Mouse (Mus musculus) kidney, embryonic 15.5 days (tissue): ENCODE measurements at regions not wholly inside any gene's neighbourhood (a gene's known extent, or its start where the extent isn't known, plus 50 kb on each side); places are given as distances from the start of the nearest gene placed in this dataset.
"Not testable (repeated sequence)": the region's sequence is repeated elsewhere in the genome, so short reads cannot be mapped to it uniquely, and the experiment has no call there.

Source experiments
- ATAC-seq: fragments of 200-750 bp; cut with Nextera tagmentation; replicated peaks from 2 replicates; pipeline ENCODE4 v1.8.0; 2017; ENCODE audit warnings: moderate TSS enrichment; ENCODE audit not compliant: low FRiP score
- H3K27ac ChIP-seq: fragments of 300-500 bp; sonication (generic); 2 replicates; pipeline ENCODE4 v1.5.1; 2015; ENCODE audit warnings: mild to moderate bottlenecking, inconsistent platforms
- H3K27me3 ChIP-seq: fragments of 300-500 bp; sonication (generic); 2 replicates; pipeline ENCODE4 v1.6.1; 2015; ENCODE audit warnings: inconsistent platforms
- H3K36me3 ChIP-seq: fragments of 300-500 bp; sonication (generic); 2 replicates; pipeline ENCODE4 v1.6.1; 2015; ENCODE audit warnings: inconsistent platforms
- H3K4me1 ChIP-seq: fragments of 300-500 bp; sonication (generic); 2 replicates; pipeline ENCODE4 v1.6.1; 2015; ENCODE audit warnings: inconsistent platforms
- H3K4me2 ChIP-seq: fragments of 300-500 bp; sonication (generic); 2 replicates; pipeline ENCODE4 v1.6.1; 2015; ENCODE audit warnings: moderate library complexity, mild to moderate bottlenecking, inconsistent platforms
- H3K4me3 ChIP-seq: fragments of 300-500 bp; sonication (generic); replicated peaks from 2 replicates; pipeline ENCODE4 v1.5.1; 2015; ENCODE audit warnings: mild to moderate bottlenecking, inconsistent platforms
- H3K9ac ChIP-seq: fragments of 300-500 bp; sonication (generic); 2 replicates; pipeline ENCODE4 v1.6.1; 2015; ENCODE audit warnings: mild to moderate bottlenecking, inconsistent platforms
- H3K9me3 ChIP-seq: fragments of 300-500 bp; sonication (generic); replicated peaks from 2 replicates; pipeline ENCODE4 v1.6.1; 2016; ENCODE audit warnings: inconsistent platforms
- WGBS: fragments of 180-500 bp; shearing (Covaris S2); methylation state at CpG from one replicate; pipeline ENCODE4 v1.1.7; 2015; ENCODE audit warnings: mixed read lengths; 5-methylcytosine and 5-hydroxymethylcytosine counted together

DNA sequence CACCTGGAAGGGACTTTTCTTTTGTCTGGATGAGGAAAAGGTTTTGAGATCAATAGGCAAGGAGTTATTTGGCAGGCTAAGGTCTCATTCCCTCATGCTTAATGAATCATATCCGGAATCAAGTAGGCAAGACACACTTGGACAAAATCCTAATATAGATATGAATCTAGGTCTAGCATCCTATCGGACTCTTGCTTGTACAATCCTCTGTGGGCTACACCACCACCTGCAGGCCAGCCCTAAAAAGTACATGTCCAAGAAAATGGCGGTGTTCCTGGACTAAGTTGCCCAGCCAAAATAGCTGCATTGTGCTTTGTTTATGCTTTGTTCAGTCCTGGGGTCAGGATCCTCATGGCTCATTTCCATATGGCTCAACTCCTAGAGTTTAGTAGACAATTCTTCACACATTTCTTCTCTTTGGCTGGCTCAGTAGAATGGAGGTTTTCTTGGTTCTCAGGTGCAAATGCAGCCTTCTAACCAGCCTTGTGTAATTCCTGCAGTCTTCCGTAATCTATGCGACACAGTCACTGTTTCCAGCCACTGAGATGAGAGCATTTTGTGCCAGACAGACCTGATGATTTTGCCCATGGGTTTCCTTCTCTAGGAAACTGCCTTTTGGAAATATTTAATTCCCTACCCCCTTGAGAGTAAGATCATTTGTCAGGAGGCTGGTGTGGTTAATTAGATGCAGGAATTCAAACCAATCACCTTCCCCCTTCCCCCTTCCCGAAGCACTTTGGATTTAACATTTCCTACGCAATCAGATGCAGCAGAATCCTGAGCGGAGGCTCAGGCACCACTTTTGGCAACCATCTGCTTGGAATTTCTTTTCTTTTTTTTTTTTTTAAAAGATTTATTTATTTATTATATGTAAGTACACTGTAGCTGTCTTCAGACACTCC lies 80.6 kb upstream of the Tcf12 start:
- no peaks in the 10 kb centered on the region for H3K36me3 ChIP-seq
- no peak overlapping the region for H3K9ac ChIP-seq
- no peak overlapping the region for H3K27ac ChIP-seq
- no peak for ATAC-seq
- H3K9me3 ChIP-seq, result no peaks in the 10 kb centered on the region
- no peak overlapping the region for H3K4me3 ChIP-seq
- WGBS, result 54% methylated on average over 8 of the region's 8 CpGs
- no peak overlapping the region for H3K4me2 ChIP-seq
- no peaks in the 10 kb centered on the region for H3K27me3 ChIP-seq
- H3K4me1 ChIP-seq, result 0 out of 2 replicates have a peak, but pooled peaks cover 4% of the 10 kb centered on the region

DNA sequence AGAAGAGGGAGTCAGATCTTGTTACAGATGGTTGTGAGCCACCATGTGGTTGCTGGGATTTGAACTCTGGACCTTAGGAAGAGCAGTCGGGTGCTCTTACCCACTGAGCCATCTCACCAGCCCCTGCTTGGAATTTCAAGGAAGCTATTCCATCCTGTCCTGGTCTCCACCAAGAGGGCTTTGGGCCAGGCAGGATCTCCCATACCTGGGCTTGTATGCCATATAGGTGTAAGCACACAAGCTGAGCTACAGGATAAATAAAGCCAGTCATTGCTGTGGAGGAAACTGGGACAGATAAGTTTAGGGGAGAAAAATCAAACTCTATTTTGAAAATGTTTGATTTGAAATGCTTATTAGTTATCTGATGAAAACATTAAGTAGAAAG lies 81.3 kb upstream of the Tcf12 start:
- not testable (repeated sequence) for H3K9ac ChIP-seq, H3K27me3 ChIP-seq, H3K4me2 ChIP-seq, H3K4me1 ChIP-seq, H3K36me3 ChIP-seq, H3K9me3 ChIP-seq, H3K4me3 ChIP-seq, H3K27ac ChIP-seq, ATAC-seq
- 78% methylated on average over 1 of the region's 1 CpGs for WGBS

DNA sequence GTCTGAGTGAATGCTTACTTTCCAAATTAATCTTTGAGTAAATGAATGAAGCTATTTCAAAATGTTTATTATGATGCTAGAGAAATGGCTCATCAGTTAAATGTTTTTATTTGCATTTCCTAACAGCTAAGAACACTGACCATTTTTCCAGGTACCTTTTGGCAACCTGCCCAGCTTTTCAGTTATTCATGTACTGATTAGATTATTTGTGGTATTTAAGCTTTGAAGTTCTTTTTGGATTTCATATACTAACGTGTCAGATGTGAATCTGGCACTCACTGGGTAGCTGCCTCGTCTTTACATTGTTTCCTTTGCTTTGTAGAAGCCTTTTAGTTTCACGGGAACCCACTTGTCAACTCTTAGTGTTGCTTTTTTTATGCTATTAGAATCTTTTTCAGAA lies 79.3 kb upstream of the Zfp280d start:
- Histone ChIP-seq H3K4me3 (no peak overlapping the region), H3K9ac (no peak overlapping the region), H3K4me2 (no peak overlapping the region), H3K9me3 (no peaks in the 10 kb centered on the region), H3K4me1 (0 out of 2 replicates have a peak, but pooled peaks cover 4% of the 10 kb centered on the region), H3K27me3 (no peaks in the 10 kb centered on the region), H3K27ac (no peak overlapping the region), H3K36me3 (no peaks in the 10 kb centered on the region)
- whole genome bisulfite sequencing, result 60% methylated on average over 3 of the region's 3 CpGs
- ATAC-seq, result no peak

DNA sequence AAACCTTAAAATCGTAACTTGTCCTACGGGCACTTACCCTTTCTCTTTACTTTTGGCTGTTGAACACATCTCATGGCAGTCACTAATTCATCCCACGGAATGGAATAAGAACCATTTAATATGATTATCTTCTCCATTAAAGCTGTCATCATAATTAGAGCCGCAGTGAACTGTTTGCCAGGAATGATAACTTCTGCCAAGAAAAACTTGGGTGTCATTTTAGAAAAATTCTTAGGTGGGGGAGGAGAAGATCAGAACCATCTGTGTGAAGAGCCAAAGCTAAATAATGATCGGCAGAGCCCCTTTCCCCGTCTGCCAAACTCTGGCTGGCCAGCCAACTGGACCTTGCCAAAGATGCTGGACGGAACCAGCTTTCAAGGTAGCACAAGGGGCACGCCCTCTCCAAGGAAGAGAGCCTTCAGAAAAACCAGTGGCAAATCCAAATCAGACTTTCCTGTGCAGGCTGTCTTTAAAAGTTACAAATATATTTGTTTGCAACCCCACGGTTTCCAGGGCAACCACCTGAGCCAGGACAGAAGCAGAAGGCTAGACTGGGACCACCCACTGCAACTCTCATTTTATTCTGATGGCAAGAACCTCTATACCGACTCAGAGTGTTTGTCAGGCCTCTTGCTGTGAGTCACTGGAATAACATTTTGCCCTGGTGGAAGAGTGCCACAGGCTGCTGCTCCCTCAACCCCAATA lies 77.9 kb upstream of the Zfp280d start:
- Histone ChIP-seq H3K27me3 (no peaks in the 10 kb centered on the region), H3K9me3 (no peaks in the 10 kb centered on the region), H3K4me3 (no peak overlapping the region), H3K36me3 (no peaks in the 10 kb centered on the region), H3K27ac (no peak overlapping the region), H3K9ac (no peak overlapping the region), H3K4me1 (0 out of 2 replicates have a peak, but pooled peaks cover 4% of the 10 kb centered on the region), H3K4me2 (no peak overlapping the region)
- WGBS, result 58% methylated on average over 10 of the region's 10 CpGs
- no peak for ATAC-seq

DNA sequence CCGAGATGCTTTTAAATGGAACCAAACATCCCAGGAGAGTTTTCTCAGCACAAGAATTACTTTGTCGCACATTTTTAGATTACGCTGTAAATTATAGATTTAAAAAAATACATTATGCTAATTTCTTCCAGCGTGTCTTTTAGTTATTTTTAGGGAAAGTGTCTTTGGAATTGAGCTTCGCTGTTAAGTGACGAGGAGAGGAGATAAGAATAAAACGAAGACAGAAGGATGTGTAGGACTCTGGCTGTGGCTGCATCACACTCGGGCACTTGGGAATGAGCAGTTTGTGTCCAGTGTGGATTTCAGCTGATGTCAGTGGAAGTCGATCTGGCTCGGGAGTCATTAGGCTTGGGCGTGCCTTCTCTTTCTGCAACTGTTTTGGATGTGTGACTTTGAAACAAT lies 77.3 kb upstream of the Zfp280d start:
- no peak overlapping the region for H3K4me3 ChIP-seq
- 74% methylated on average over 11 of the region's 11 CpGs for WGBS
- no peaks in the 10 kb centered on the region for H3K27me3 ChIP-seq
- H3K4me1 ChIP-seq, result 0 out of 2 replicates have a peak, but pooled peaks cover 4% of the 10 kb centered on the region
- no peaks in the 10 kb centered on the region for H3K36me3 ChIP-seq
- no peaks in the 10 kb centered on the region for H3K9me3 ChIP-seq
- no peak overlapping the region for H3K9ac ChIP-seq
- no peak overlapping the region for H3K27ac ChIP-seq
- ATAC-seq, result no peak
- H3K4me2 ChIP-seq, result no peak overlapping the region

DNA sequence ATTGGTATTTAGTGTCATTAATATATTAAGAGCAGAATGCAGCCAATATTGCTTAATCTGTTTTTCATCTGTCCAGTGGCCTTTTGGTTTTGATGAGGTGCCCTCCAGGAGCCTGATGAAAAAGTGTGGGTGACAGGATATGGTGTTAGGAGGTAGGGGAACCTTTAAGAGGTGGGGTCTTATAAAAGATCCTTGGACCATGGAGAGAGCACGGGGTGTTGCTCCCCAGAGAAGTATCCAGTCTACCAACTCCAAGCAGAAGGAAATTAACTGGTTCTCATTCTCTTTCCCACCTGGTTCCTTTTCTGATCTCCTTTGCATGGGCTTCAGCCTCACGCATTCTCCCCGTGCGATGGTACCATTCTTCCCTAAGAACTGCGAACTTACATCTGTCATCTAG lies 75.7 kb upstream of the Zfp280d start:
- no peaks in the 10 kb centered on the region for H3K27me3 ChIP-seq
- 0 out of 2 replicates have a peak, but pooled peaks cover 4% of the 10 kb centered on the region for H3K4me1 ChIP-seq
- 91% methylated on average over 5 of the region's 5 CpGs for WGBS
- H3K36me3 ChIP-seq, result no peaks in the 10 kb centered on the region
- ATAC-seq, result no peak
- H3K4me2 ChIP-seq, result no peak overlapping the region
- H3K9ac ChIP-seq, result no peak overlapping the region
- H3K4me3 ChIP-seq, result no peak overlapping the region
- H3K9me3 ChIP-seq, result no peaks in the 10 kb centered on the region
- no peak overlapping the region for H3K27ac ChIP-seq

DNA sequence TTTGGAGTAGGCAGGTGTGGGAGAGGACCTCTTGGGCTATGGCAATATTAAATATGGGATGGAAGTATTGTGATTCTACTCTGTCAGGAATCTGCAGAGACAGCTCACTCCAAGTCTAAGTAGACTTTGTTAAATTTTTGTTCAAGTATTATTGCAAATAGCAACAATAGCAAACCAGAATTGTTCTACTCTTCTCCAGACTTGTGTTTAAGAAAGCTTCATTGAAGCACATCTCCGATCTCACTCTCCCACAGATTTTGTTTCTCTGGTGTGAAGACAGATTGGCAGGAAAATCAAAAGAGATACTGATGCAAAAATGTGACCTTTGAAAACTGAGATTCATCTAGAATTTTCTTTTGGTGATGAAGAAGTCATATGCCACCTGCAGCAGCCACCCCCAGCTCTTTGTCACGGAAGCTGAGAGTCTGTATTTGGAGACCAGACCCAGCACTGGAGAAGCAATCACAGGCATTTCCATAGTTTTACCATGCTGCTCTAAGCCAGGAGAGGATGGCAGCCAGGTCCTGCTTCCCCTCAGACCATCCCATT lies 70.2 kb upstream of the Zfp280d start:
- Histone ChIP-seq H3K27me3 (no peaks in the 10 kb centered on the region), H3K36me3 (no peaks in the 10 kb centered on the region), H3K9me3 (no peaks in the 10 kb centered on the region), H3K4me1 (no peaks in the 10 kb centered on the region), H3K4me2 (no peak overlapping the region), H3K27ac (no peak overlapping the region), H3K9ac (no peak overlapping the region), H3K4me3 (no peak overlapping the region)
- ATAC-seq, result no peak
- WGBS, result 86% methylated on average over 2 of the region's 2 CpGs

DNA sequence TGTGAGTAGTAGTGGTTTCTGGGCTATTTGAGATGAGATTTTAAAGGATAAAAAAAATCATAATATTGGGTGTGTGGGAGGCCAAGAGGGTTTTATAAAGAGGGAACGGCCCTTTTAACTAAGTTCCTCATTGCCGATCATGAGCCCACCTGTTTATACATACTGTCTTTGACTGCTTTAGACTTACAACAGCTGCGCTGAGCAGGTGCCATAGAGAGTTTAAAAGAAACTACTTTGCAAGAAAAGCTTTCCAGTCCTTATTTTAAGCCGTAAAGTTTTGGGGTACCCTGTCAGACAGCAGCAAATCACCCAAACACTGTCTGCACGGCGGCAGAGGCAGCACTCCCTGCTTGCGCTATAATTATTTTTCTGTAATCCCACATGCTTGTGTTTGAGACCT lies 68.8 kb upstream of the Zfp280d start:
- no peak overlapping the region for H3K4me2 ChIP-seq
- H3K27me3 ChIP-seq, result no peaks in the 10 kb centered on the region
- H3K4me3 ChIP-seq, result no peak overlapping the region
- H3K27ac ChIP-seq, result no peak overlapping the region
- H3K9me3 ChIP-seq, result no peaks in the 10 kb centered on the region
- no peak overlapping the region for H3K9ac ChIP-seq
- 70% methylated on average over 7 of the region's 7 CpGs for WGBS
- no peaks in the 10 kb centered on the region for H3K4me1 ChIP-seq
- H3K36me3 ChIP-seq, result no peaks in the 10 kb centered on the region
- no peak for ATAC-seq

DNA sequence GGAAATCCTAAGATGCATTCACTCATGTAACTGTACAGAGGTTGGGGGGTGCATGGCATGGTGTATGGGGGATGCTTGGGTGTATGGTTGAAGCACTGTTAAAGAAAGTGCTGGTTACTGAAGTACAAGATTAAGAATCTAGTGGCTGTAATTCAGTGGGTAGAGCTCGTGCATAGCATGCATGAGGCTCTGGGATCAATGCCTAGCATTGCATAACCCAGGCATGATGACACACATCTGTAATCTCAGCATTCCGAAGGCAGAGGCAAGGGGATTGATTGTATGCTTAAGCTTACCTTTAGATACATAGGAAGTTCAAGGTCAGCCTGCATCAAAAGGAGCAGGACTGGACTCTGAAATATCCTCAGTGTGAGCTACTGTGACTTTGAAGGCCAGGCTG lies 67.7 kb upstream of the Zfp280d start:
- H3K36me3 ChIP-seq, result no peaks in the 10 kb centered on the region
- no peak overlapping the region for H3K4me2 ChIP-seq
- no peak overlapping the region for H3K4me3 ChIP-seq
- no peak overlapping the region for H3K9ac ChIP-seq
- no peak for ATAC-seq
- H3K4me1 ChIP-seq, result no peaks in the 10 kb centered on the region
- 68% methylated on average over 2 of the region's 2 CpGs for WGBS
- no peak overlapping the region for H3K27ac ChIP-seq
- no peaks in the 10 kb centered on the region for H3K9me3 ChIP-seq
- no peaks in the 10 kb centered on the region for H3K27me3 ChIP-seq

DNA sequence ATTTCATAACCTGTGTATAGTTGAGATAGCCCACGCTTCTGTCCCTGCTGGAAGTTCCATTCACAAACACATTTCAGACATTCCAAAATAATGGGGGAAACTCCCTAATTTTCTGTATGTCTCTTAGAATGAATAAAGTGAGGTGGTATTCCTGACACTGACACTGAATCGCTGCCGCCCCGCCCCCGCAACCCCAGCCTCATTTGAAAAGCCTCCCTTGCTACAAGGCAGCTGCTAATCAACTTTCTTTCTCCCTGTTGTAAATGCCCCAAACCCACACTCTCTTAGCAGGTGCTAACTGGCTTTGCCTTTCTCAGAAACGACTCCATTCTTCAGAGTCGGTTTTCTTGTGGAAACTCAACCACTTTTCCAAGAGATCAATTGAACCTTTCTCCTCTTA lies 66.4 kb upstream of the Zfp280d start:
- no peak for ATAC-seq
- 53% methylated on average over 7 of the region's 7 CpGs for WGBS
- Histone ChIP-seq H3K27me3 (no peaks in the 10 kb centered on the region), H3K9ac (no peak overlapping the region), H3K36me3 (no peaks in the 10 kb centered on the region), H3K9me3 (no peaks in the 10 kb centered on the region), H3K4me3 (no peak overlapping the region), H3K27ac (no peak overlapping the region), H3K4me2 (no peak overlapping the region), H3K4me1 (no peaks in the 10 kb centered on the region)

DNA sequence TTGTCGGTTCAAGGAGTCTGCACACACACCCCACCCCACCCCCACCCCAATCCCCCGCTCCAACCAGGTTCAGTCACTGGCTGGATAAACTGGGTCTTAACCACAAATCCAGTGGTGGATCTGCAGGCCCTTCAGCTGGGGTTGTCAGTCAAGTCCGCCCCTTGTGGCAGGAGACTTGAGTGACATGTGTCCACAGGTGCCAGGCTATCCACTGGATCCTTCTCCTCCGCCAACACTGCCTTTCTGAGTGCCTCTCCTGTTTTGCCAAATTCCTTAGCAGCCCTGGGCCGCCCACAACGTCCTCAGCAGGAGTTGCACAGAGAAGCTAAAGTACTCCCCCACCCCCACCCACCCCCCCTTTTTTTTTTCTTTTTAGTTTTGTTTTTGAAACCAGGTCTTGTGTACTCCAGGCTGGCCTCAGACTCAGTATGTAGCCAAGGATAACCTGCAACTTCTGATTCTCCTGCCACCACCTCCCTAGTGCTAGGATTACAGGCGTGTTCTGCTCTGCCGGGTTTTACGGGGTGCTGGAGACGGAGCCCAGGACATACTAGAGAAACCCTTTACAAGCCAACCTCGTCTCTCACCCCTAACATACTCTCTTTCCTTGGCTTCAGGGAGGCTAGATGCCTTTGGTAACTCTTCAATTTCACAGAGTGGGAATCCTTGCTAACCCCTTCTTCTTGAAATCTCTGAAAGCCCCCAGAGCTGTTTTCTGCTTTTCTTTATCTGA lies 57.2 kb upstream of the Zfp280d start:
- Histone ChIP-seq H3K4me1 (no peaks in the 10 kb centered on the region), H3K27me3 (no peaks in the 10 kb centered on the region), H3K27ac (no peak overlapping the region), H3K36me3 (no peaks in the 10 kb centered on the region), H3K9ac (no peak overlapping the region), H3K4me3 (no peak overlapping the region), H3K4me2 (no peak overlapping the region), H3K9me3 (no peaks in the 10 kb centered on the region)
- no peak for ATAC-seq
- 63% methylated on average over 11 of the region's 11 CpGs for WGBS

DNA sequence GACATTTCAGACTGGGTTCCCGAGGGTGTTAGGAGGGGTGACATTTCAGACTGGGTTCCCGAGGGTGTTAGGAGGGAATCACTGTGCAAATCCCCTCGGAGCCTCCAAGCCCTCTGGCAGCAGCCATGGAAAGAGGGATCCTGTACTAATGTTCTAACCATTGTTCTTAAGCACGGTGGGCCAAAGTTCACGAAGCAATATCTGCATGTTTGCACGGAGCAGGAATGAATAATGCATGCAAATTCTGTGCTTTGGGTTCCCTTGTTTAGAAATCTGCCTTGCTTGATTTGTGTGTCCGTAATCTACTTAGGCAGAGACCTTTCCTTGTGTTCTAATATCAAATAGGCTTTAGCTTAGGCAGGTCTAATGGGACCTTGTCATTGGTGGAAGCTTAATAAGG lies 55.9 kb upstream of the Zfp280d start:
- Histone ChIP-seq H3K36me3 (no peaks in the 10 kb centered on the region), H3K27ac (no peak overlapping the region), H3K27me3 (no peaks in the 10 kb centered on the region), H3K9me3 (no peaks in the 10 kb centered on the region), H3K9ac (no peak overlapping the region), H3K4me1 (no peaks in the 10 kb centered on the region), H3K4me3 (no peak overlapping the region), H3K4me2 (no peak overlapping the region)
- no peak for ATAC-seq
- WGBS, result 64% methylated on average over 7 of the region's 7 CpGs
